Mouse (Mus musculus) lung, postnatal 0 days (tissue): ENCODE measurements around the gene Txnrd3. TPM values are rescaled to one million over a fixed set of nuclear protein-coding genes. Genes with fewer than 3 reads are reported as not detected.

Source experiments
- ATAC-seq: fragments of 200-750 bp; cut with Nextera tagmentation; 2 replicates; pipeline ENCODE4 v1.8.0; 2017; ENCODE audit warnings: moderate library complexity
- DNase-seq: peaks from one replicate; pipeline ENCODE4 v3.0.0-alpha.2; 2016; ENCODE audit warnings: low spot score
- H3K27ac ChIP-seq: fragments of 300-500 bp; sonication (generic); 2 replicates; pipeline ENCODE4 v1.5.1; 2014; ENCODE audit warnings: antibody characterized with exemption, mild to moderate bottlenecking, low read length, mixed read lengths
- H3K27me3 ChIP-seq: fragments of 300-500 bp; sonication (generic); replicated peaks from 2 replicates; pipeline ENCODE4 v1.6.1; 2014; ENCODE audit warnings: low read length, mixed read lengths; ENCODE audit not compliant: insufficient read depth
- H3K36me3 ChIP-seq: fragments of 300-500 bp; sonication (generic); 2 replicates; pipeline ENCODE4 v1.6.1; 2014; ENCODE audit warnings: low read length, mixed read lengths; ENCODE audit not compliant: insufficient read depth
- H3K4me1 ChIP-seq: fragments of 300-500 bp; sonication (generic); 2 replicates; pipeline ENCODE4 v1.6.1; 2014; ENCODE audit warnings: antibody characterized with exemption, low read depth, low read length, mixed read lengths; ENCODE audit not compliant: insufficient read depth
- H3K4me2 ChIP-seq: fragments of 300-500 bp; sonication (generic); replicated peaks from 2 replicates; pipeline ENCODE4 v1.6.1; 2014; ENCODE audit warnings: low read depth, mild to moderate bottlenecking, low read length, moderate library complexity, mixed read lengths
- H3K4me3 ChIP-seq: fragments of 300-500 bp; sonication (generic); 2 replicates; pipeline ENCODE4 v1.5.1; 2014; ENCODE audit warnings: low read depth, low read length
- H3K9ac ChIP-seq: fragments of 300-500 bp; sonication (generic); replicated peaks from 2 replicates; pipeline ENCODE4 v1.6.1; 2014; ENCODE audit warnings: low read depth, mild to moderate bottlenecking
- H3K9me3 ChIP-seq: fragments of 300-500 bp; sonication (generic); 2 replicates; pipeline ENCODE4 v1.6.1; 2016; ENCODE audit warnings: low read length, mixed read lengths
- CTCF ChIP-seq: IDR thresholded peaks from 2 replicates; pipeline ENCODE4 v1.5.1; 2016; ENCODE audit warnings: antibody characterized with exemption, mild to moderate bottlenecking
- EP300 ChIP-seq: IDR thresholded peaks from 2 replicates; pipeline ENCODE4 v1.6.1; 2016; ENCODE audit warnings: antibody characterized with exemption, mild to moderate bottlenecking, control low read depth
- WGBS: fragments of 180-500 bp; shearing (Covaris S2); extraction: QIAGEN DNeasy Blood & Tissue Kit; methylation state at CpG from one replicate; pipeline ENCODE4 v1.1.7; 2014; 5-methylcytosine and 5-hydroxymethylcytosine counted together
- polyA plus RNA-seq: library from polyadenylated mRNA; unstranded; fragments of >200 nt; fragmentation: Nextera tagmentation; extraction: Ambion mirVana; gene quantifications from 2 replicates; pipeline ENCODE4 v1.2.1, GENCODE M21; 2015

Gene Txnrd3
- polyA plus RNA-seq, 1 experiment from 2014 or later: 26.3 TPM

GRCm38 (mm10) chr6:89673135-89673780 lies 29.5 kb downstream of the Txnrd3 start:
- Histone ChIP-seq H3K27ac (no peak overlapping the region), H3K4me3 (no peak overlapping the region), H3K36me3 (peaks cover 4% of the 10 kb centered on the region; the same call in 1 of the 2 replicates), H3K27me3 (no peaks in the 10 kb centered on the region), H3K4me1 (no peaks in the 10 kb centered on the region), H3K9ac (no peak overlapping the region), H3K4me2 (no peak overlapping the region), H3K9me3 (no peaks in the 10 kb centered on the region)
- no peak for TF ChIP-seq EP300
- no peak for TF ChIP-seq CTCF
- 75% methylated on average over 11 of the region's 11 CpGs for WGBS
- ATAC-seq (no peak), DNase-seq (no peak)

GRCm38 (mm10) chr6:89678522-89678921 lies 34.7 kb downstream of the Txnrd3 start:
- no peak for ATAC-seq
- H3K4me2 ChIP-seq: no peak overlapping the region

GRCm38 (mm10) chr6:89679291-89679835 lies 35.6 kb downstream of the Txnrd3 start:
- H3K9me3 ChIP-seq: no peaks in the 10 kb centered on the region
- WGBS: 18% methylated on average over 10 of the region's 10 CpGs
- H3K36me3 ChIP-seq: peaks cover 4% of the 10 kb centered on the region; the same call in 1 of the 2 replicates
- ATAC-seq (peak; percentile 55; the same call in 1 of the 2 replicates), DNase-seq (peak; percentile 69)
- no peak overlapping the region for H3K4me2 ChIP-seq
- H3K27me3 ChIP-seq: no peaks in the 10 kb centered on the region
- H3K4me1 ChIP-seq: no peaks in the 10 kb centered on the region
- no peak for TF ChIP-seq EP300
- peak; percentile 92 for TF ChIP-seq CTCF
- H3K9ac ChIP-seq: no peak overlapping the region
- no peak overlapping the region for H3K27ac ChIP-seq
- no peak overlapping the region for H3K4me3 ChIP-seq

More at GRCm38 (mm10) chr6:89678522-89678921, 34.7 kb downstream of the Txnrd3 start:
- H3K4me1 ChIP-seq: no peaks in the 10 kb centered on the region
- no peak for DNase-seq
- H3K27me3 ChIP-seq: no peaks in the 10 kb centered on the region
- no peak for TF ChIP-seq CTCF
- TF ChIP-seq EP300: no peak
- H3K36me3 ChIP-seq: peaks cover 4% of the 10 kb centered on the region; the same call in 1 of the 2 replicates
- 72% methylated on average over 4 of the region's 4 CpGs for WGBS
- H3K27ac ChIP-seq: no peak overlapping the region
- H3K9ac ChIP-seq: no peak overlapping the region
- H3K4me3 ChIP-seq: no peak overlapping the region
- no peaks in the 10 kb centered on the region for H3K9me3 ChIP-seq

- no peaks in the 10 kb centered on the region for H3K9me3 ChIP-seq
- H3K4me1 ChIP-seq: no peaks in the 10 kb centered on the region
- H3K27ac ChIP-seq: no peak overlapping the region
- DNase-seq (peak; percentile 78), ATAC-seq (peak; percentile 67)
- peaks cover 4% of the 10 kb centered on the region; the same call in 1 of the 2 replicates for H3K36me3 ChIP-seq
- no peak overlapping the region for H3K4me3 ChIP-seq
- no peak overlapping the region for H3K4me2 ChIP-seq
- TF ChIP-seq EP300: no peak
- peak; percentile 94 for TF ChIP-seq CTCF
- 9% methylated on average over 8 of the region's 8 CpGs for WGBS
- no peaks in the 10 kb centered on the region for H3K27me3 ChIP-seq
- no peak overlapping the region for H3K9ac ChIP-seq
Measured at GRCm38 (mm10) chr6:89680155-89680554, 36.4 kb downstream of the Txnrd3 start.

GRCm38 (mm10) chr6:89684231-89684630 lies 40.4 kb downstream of the Txnrd3 start:
- WGBS: 41% methylated on average over 1 of the region's 1 CpGs
- Histone ChIP-seq H3K4me1 (no peaks in the 10 kb centered on the region), H3K4me2 (no peak overlapping the region), H3K9me3 (no peaks in the 10 kb centered on the region), H3K4me3 (no peak overlapping the region), H3K36me3 (no peaks in the 10 kb centered on the region), H3K9ac (no peak overlapping the region), H3K27me3 (no peaks in the 10 kb centered on the region), H3K27ac (no peak overlapping the region)
- peak; percentile 41; the same call in 1 of the 2 replicates for TF ChIP-seq CTCF
- TF ChIP-seq EP300: no peak
- ATAC-seq (no peak), DNase-seq (no peak)

- WGBS: 77% methylated on average over 1 of the region's 1 CpGs
- TF ChIP-seq EP300: no peak
- no peak for TF ChIP-seq CTCF
- ATAC-seq: no peak
Measured at GRCm38 (mm10) chr6:89687100-89687499, 43.3 kb downstream of the Txnrd3 start.

More at GRCm38 (mm10) chr6:89687100-89687499, 43.3 kb downstream of the Txnrd3 start:
- Histone ChIP-seq H3K9me3 (no peaks in the 10 kb centered on the region), H3K36me3 (no peaks in the 10 kb centered on the region), H3K27me3 (no peaks in the 10 kb centered on the region), H3K4me3 (no peak overlapping the region), H3K27ac (no peak overlapping the region), H3K4me2 (no peak overlapping the region), H3K9ac (no peak overlapping the region), H3K4me1 (no peaks in the 10 kb centered on the region)
- DNase-seq: no peak
